Mouse (Mus musculus) cerebellum, adult 2 months (tissue): Measurements from ENCODE around the gene Usf3. TPM values are rescaled to one million over a fixed set of nuclear protein-coding genes. Genes with fewer than 3 reads are reported as not detected.

Source experiments
- DNase-seq, 2 experiments: peaks; one replicate each; pipeline ENCODE4 v3.0.0; 2021
- H3K27ac ChIP-seq: fragments of 200-500 bp; 2 replicates; pipeline ENCODE4 v1.5.1; 2012; ENCODE audit warnings: low read length, control low read depth, inconsistent platforms; ENCODE audit not compliant: insufficient read depth
- H3K27me3 ChIP-seq: fragments of 200-500 bp; 2 replicates; pipeline ENCODE4 v1.6.1; 2012; ENCODE audit warnings: inconsistent platforms, mild to moderate bottlenecking, low read length, moderate library complexity; ENCODE audit not compliant: control insufficient read depth, insufficient read depth
- H3K4me1 ChIP-seq: fragments of 200-500 bp; 2 replicates; pipeline ENCODE4 v1.6.1; 2011; ENCODE audit warnings: low read length; ENCODE audit not compliant: control insufficient read depth, insufficient read depth
- H3K4me3 ChIP-seq: fragments of 200-500 bp; replicated peaks from 2 replicates; pipeline ENCODE3; 2011; ENCODE audit warnings: mild to moderate bottlenecking, low read depth, low read length, control low read depth; ENCODE audit not compliant: insufficient read depth
- CTCF ChIP-seq: fragments of 200-500 bp; IDR thresholded peaks from 2 replicates; pipeline ENCODE4 v1.5.1; 2011; ENCODE audit warnings: low read depth, mild to moderate bottlenecking, control low read depth, low read length, moderate library complexity, borderline replicate concordance; ENCODE audit not compliant: insufficient read depth
- POLR2A ChIP-seq: fragments of 200-500 bp; IDR thresholded peaks from 2 replicates; pipeline ENCODE4 v1.6.1; 2011; ENCODE audit warnings: low read length, control low read depth, borderline replicate concordance; ENCODE audit not compliant: insufficient read depth
- WGBS: fragments of 180-500 bp; shearing (Covaris S2); methylation state at CpG from one replicate; pipeline ENCODE4 v1.1.7; 2018; 5-methylcytosine and 5-hydroxymethylcytosine counted together
- polyA plus RNA-seq: library from polyadenylated mRNA; depleted of rRNA; stranded (reverse); fragments of >200 nt; gene quantifications from 2 replicates; pipeline ENCODE4 v1.2.3, GENCODE M21; 2012

The Usf3 gene
- polyA plus RNA-seq, 1 experiment, result 14.2 TPM

- H3K27ac ChIP-seq, result no peak overlapping the region
- TF ChIP-seq POLR2A (no peak), CTCF (no peak)
- WGBS, result 19% methylated on average over 4 of the region's 4 CpGs
- peak in 1 of 2 experiments; percentile 58 for DNase-seq
- no peaks in the 10 kb centered on the region for H3K27me3 ChIP-seq
- H3K4me1 ChIP-seq, result peaks cover 9% of the 10 kb centered on the region
- H3K4me3 ChIP-seq, result no peak overlapping the region
Observed at GRCm38 (mm10) chr16:44200146-44200545, 27.1 kb downstream of the Usf3 start.

DNA sequence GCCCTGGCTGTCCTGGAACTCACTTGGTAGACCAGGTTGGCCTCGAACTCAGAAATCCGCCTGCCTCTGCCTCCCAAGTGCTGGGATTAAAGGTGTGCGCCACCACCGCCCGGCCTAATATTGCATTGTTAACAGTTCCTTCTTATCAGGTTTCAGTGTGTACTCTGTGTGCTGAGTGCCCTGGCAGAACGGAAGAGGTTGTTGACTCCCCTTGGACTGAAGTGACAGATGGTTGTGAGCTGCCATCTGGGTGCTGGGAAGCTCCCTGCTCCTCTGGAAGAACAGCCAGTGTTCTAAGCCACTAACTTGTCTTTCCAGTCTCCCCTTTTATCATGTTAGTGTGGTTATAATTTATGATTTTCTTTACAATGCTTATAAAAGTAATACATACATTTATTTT, 31.3 kb downstream of the Usf3 start:
- DNase-seq, result peak; percentile 75 to 88

GRCm38 (mm10) chr16:44205973-44206372, 32.9 kb downstream of the Usf3 start:
- TF ChIP-seq POLR2A, result no peak
- no peak for TF ChIP-seq CTCF
- 86% methylated on average over 8 of the region's 8 CpGs for WGBS
- H3K27ac ChIP-seq, result no peak overlapping the region
- DNase-seq, result no peak
- peaks cover 16% of the 10 kb centered on the region for H3K4me1 ChIP-seq
- H3K4me3 ChIP-seq, result no peak overlapping the region
- no peaks in the 10 kb centered on the region for H3K27me3 ChIP-seq

More for the DNA sequence above, 31.3 kb downstream of the Usf3 start:
- Histone ChIP-seq H3K4me3 (no peak overlapping the region), H3K27me3 (no peaks in the 10 kb centered on the region), H3K4me1 (peaks cover 5% of the 10 kb centered on the region), H3K27ac (0 out of 2 replicates have a peak overlapping the region, but pooled peaks have one; percentile 68)
- TF ChIP-seq POLR2A (no peak), CTCF (no peak)
- 29% methylated on average over 6 of the region's 6 CpGs for WGBS

GRCm38 (mm10) chr16:44210156-44211053, 37.4 kb downstream of the Usf3 start:
- TF ChIP-seq CTCF (no peak), POLR2A (no peak)
- DNase-seq, result peak in 1 of 2 experiments; percentile 53
- Histone ChIP-seq H3K27ac (peak overlapping the region; percentile 59), H3K4me3 (no peak overlapping the region), H3K4me1 (peaks cover 13% of the 10 kb centered on the region), H3K27me3 (no peaks in the 10 kb centered on the region)
- WGBS, result 44% methylated on average over 10 of the region's 10 CpGs

GRCm38 (mm10) chr16:44211054-44211414, 38.0 kb downstream of the Usf3 start:
- Histone ChIP-seq H3K27ac (no peak overlapping the region), H3K4me3 (no peak overlapping the region), H3K4me1 (peaks cover 13% of the 10 kb centered on the region), H3K27me3 (no peaks in the 10 kb centered on the region)
- TF ChIP-seq POLR2A, result no peak
- TF ChIP-seq CTCF, result no peak
- WGBS, result 95% methylated on average over 1 of the region's 1 CpGs
- no peak for DNase-seq

- TF ChIP-seq POLR2A (no peak), CTCF (no peak)
- Histone ChIP-seq H3K4me3 (no peak overlapping the region), H3K4me1 (peaks cover 13% of the 10 kb centered on the region), H3K27ac (no peak overlapping the region), H3K27me3 (no peaks in the 10 kb centered on the region)
- WGBS, result 97% methylated on average over 7 of the region's 7 CpGs
- no peak for DNase-seq
Observed at GRCm38 (mm10) chr16:44212703-44213102, 39.7 kb downstream of the Usf3 start.

- no peak for TF ChIP-seq CTCF
- H3K4me3 ChIP-seq, result no peak overlapping the region
- no peak overlapping the region for H3K27ac ChIP-seq
- DNase-seq, result no peak
- peaks cover 4% of the 10 kb centered on the region; the same call in 1 of the 2 replicates for H3K4me1 ChIP-seq
- WGBS, result 79% methylated on average over 9 of the region's 9 CpGs
- no peaks in the 10 kb centered on the region for H3K27me3 ChIP-seq
Observed at GRCm38 (mm10) chr16:44215513-44215912, 42.5 kb downstream of the Usf3 start.

DNA sequence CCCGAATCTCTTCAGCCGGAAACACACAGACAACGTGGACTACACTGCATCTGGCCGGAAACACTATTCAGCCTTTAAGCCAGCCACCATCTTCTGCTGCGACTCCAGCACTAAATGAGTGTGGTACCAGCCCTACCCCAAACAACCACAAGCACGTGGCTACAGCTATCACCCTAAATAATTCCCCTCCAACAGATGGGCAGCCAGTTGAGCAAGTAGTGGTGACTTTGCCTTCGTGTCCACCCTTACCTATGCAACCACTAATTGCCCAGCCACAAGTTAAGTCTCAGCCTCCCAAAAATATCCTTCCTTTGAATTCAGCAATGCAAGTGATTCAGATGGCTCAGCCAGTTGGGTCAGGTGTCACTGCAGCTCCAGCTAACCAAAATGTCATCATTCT, 43.4 kb downstream of the Usf3 start:
- H3K4me1 ChIP-seq, result no peaks in the 10 kb centered on the region
- TF ChIP-seq CTCF, result no peak
- no peak for TF ChIP-seq POLR2A
- no peak overlapping the region for H3K27ac ChIP-seq
- no peak for DNase-seq
- WGBS, result 97% methylated on average over 7 of the region's 7 CpGs
- no peaks in the 10 kb centered on the region for H3K27me3 ChIP-seq
- H3K4me3 ChIP-seq, result no peak overlapping the region
